In genomic region chr9:46206834-46207500, GRCm38 (mm10) we compare ENCODE assay signal across 1 mouse cellular context.
A peak's percentile ranks its signal among the peaks of the same experiment; 100 is the strongest.
TF ChIP-seq lines count a peak whose summit lies in the region.

No protein-coding gene starts in this region.

TF ChIP-seq in MEL, 35 proteins besides CTCF, POLR2A, EP300 and RAD21 (continued from another document):
- TF ChIP-seq SMC3 (IDR thresholded peaks at IDR 0.05; ENCODE audit: low read depth, low read length), result 0 out of 2 replicates have a peak, but pooled peaks have one; percentile 4
- no peak for TF ChIP-seq NRF1 (IDR thresholded peaks at IDR 0.05; ENCODE audit: insufficient read depth, low read depth, low read length, poor library complexity, severe bottlenecking)
- peak; percentile 75; the same call in 1 of the 2 replicates for TF ChIP-seq MAFK (IDR thresholded peaks at IDR 0.05; ENCODE audit: borderline replicate concordance, low read depth, low read length)
- 0 out of 2 replicates have a peak, but pooled peaks have one; percentile 33 for TF ChIP-seq RCOR1 (IDR thresholded peaks at IDR 0.05; ENCODE audit: low read depth, low read length)
- TF ChIP-seq ZNF384 (IDR thresholded peaks at IDR 0.05; ENCODE audit: low read depth, low read length), result no peak
- peak; percentile 93 for TF ChIP-seq GATA1 (IDR thresholded peaks at IDR 0.05; ENCODE audit: low read depth, low read length)
- TF ChIP-seq NELFE (IDR thresholded peaks at IDR 0.05; ENCODE audit: low read depth, low read length), result peak; percentile 36
- TF ChIP-seq BHLHE40 (IDR thresholded peaks at IDR 0.05; ENCODE audit: borderline replicate concordance, low read depth, low read length), result peak; percentile 72
- no peak for TF ChIP-seq HCFC1 (IDR thresholded peaks at IDR 0.05; ENCODE audit: low read depth, low read length)
- TF ChIP-seq TAL1 (IDR thresholded peaks at IDR 0.05; ENCODE audit: low read length), result peak; percentile 86
- TF ChIP-seq MYC (IDR thresholded peaks at IDR 0.05; ENCODE audit: low read depth, low read length), result peak; percentile 76; the same call in 1 of the 2 replicates
- no peak for TF ChIP-seq UBTF (IDR thresholded peaks at IDR 0.05; ENCODE audit: borderline replicate concordance, insufficient read depth, low read depth, low read length)
- peak; percentile 88 for TF ChIP-seq SIN3A (IDR thresholded peaks at IDR 0.05; ENCODE audit: low read length)
- TF ChIP-seq MAX (IDR thresholded peaks at IDR 0.05; ENCODE audit: low read length), result peak; percentile 54; the same call in 1 of the 2 replicates
